In the genomic region with DNA sequence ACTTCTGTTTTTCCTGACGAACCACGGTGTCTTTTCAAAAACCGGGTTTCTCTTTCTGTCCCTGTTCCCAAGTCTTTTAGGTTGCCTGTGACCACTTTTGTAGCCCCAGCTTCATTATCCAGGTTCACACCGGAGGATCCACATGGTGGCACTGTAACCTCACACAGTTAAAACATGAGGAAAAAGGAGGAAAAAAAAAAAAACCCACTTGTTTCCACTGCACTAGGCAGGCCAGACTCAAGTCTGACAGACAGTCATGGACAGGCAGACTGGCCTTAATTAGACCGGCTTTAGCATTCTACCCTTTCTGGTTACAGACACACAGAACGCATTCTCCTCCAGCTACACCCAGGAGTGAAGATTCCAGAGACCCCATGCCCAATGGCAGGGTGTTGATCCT, we compare ENCODE assay signal across 9 mouse cellular contexts. TPM values are rescaled to one million over a fixed set of nuclear protein-coding genes. Genes with fewer than 3 reads are reported as not detected.
DNase-seq lines count a peak whose midpoint lies in the region; ATAC-seq lines count a peak whose summit lies in the region.
"Had no signal": no experiment of that assay in that cellular context is flagged by ENCODE, and none has a peak within 500 bp of the region (broad histone marks: within the 10 kb centered on the region; RNA-seq: fewer than 3 reads in every experiment).

No protein-coding gene starts in this region.

- H3K27me3 ChIP-seq in forebrain, embryonic 16.5 days (replicated peaks; ENCODE audit: control insufficient read depth, insufficient read depth, low read length): no peaks in the 10 kb centered on the region

- H3K4me3 ChIP-seq in forebrain, embryonic 16.5 days (replicated peaks; ENCODE audit: low read length): no peak overlapping the region

- WGBS in forebrain, embryonic 16.5 days: 22% methylated on average over 6 of the region's 6 CpGs

- peak; percentile 40 for DNase-seq in gastrocnemius, adult 18-20 months (ENCODE audit: low spot score)
- DNase-seq in gastrocnemius, adult 8-10 months (ENCODE audit: low spot score in 2 of 2): no peak
- DNase-seq in cerebellum, adult 11-12 months: peak; percentile 37
- peak; percentile 62 for DNase-seq in induced T-regulatory cell, adult 2 months (ENCODE audit: low read depth)
- DNase-seq in left cerebral cortex, adult 11 months (ENCODE audit: low spot score): peak; percentile 25
- DNase-seq in right cerebral cortex, postnatal 4 days: peak; percentile 64

- H3K9me3 ChIP-seq in forebrain, embryonic 16.5 days (ENCODE audit: control insufficient read depth, low read length): no peaks in the 10 kb centered on the region

- no peaks in the 10 kb centered on the region for H3K4me1 ChIP-seq in forebrain, embryonic 16.5 days (replicated peaks; ENCODE audit: control insufficient read depth, insufficient read depth, low read length)

- no peaks in the 10 kb centered on the region for H3K36me3 ChIP-seq in forebrain, embryonic 16.5 days (ENCODE audit: control insufficient read depth, insufficient read depth)

- no peak overlapping the region for H3K9ac ChIP-seq in forebrain, embryonic 16.5 days (replicated peaks; ENCODE audit: low read depth, low read length)

- no peak overlapping the region for H3K27ac ChIP-seq in forebrain, embryonic 16.5 days (ENCODE audit: low read length)

- H3K4me2 ChIP-seq in forebrain, embryonic 16.5 days (ENCODE audit: low read length): no peak overlapping the region

- ATAC-seq in forebrain, embryonic 16.5 days: peak; percentile 84
- ATAC-seq in megakaryocyte progenitor cell, adult 5-6 weeks (replicated peaks; ENCODE audit: poor library complexity): peak; percentile 83

RNA-seq across cellular contexts. Expression of a gene that starts 4.2 kb away (rescaled TPM):
- total RNA-seq in gastrocnemius, adult 18-20 months (2021): not detected
- total RNA-seq in gastrocnemius, adult 8-10 months (2022): not detected
- polyA plus RNA-seq in forebrain, embryonic 16.5 days (2015; fragmentation: Nextera tagmentation; extraction: Ambion mirVana): not detected in 2 replicates
- total RNA-seq in megakaryocyte progenitor cell, adult 5-6 weeks (2015): not detected in 2 replicates
- total RNA-seq in megakaryocyte progenitor cell, adult 5-6 weeks (2017): not detected in 2 replicates
- polyA plus RNA-seq: liver, embryonic 16.5 days had no signal

Comparison
In these comparisons a context has a peak if more than half of its experiments do, and no peak if none do; other contexts are left out.
1. DNase-seq: peak in gastrocnemius, adult 18-20 months (single experiment), cerebellum, adult 11-12 months (single experiment), induced T-regulatory cell, adult 2 months (single experiment), left cerebral cortex, adult 11 months (single experiment) and right cerebral cortex, postnatal 4 days (single experiment); none in gastrocnemius, adult 8-10 months (0 of 2).